Mouse (Mus musculus) heart, embryonic 16.5 days (tissue): ENCODE data around the gene Arsa. TPM values are rescaled to one million over a fixed set of nuclear protein-coding genes. Genes with fewer than 3 reads are reported as not detected.

Source experiments
- ATAC-seq: fragments of 200-750 bp; cut with Nextera tagmentation; replicated peaks from 2 replicates; pipeline ENCODE4 v1.8.0; 2017; ENCODE audit warnings: moderate number of reproducible peaks; ENCODE audit not compliant: insufficient read depth, low FRiP score; ENCODE audit errors: extremely low read depth
- H3K27ac ChIP-seq: fragments of 300-500 bp; sonication (generic); 2 replicates; pipeline ENCODE4 v1.5.1; 2014; ENCODE audit warnings: mild to moderate bottlenecking, low read length, control low read depth, moderate library complexity
- H3K27me3 ChIP-seq: fragments of 300-500 bp; sonication (generic); 2 replicates; pipeline ENCODE4 v1.6.1; 2014; ENCODE audit warnings: low read length, mixed read lengths; ENCODE audit not compliant: control insufficient read depth, insufficient read depth
- H3K36me3 ChIP-seq: fragments of 300-500 bp; sonication (generic); 2 replicates; pipeline ENCODE4 v1.6.1; 2014; ENCODE audit not compliant: control insufficient read depth, insufficient read depth
- H3K4me1 ChIP-seq: fragments of 300-500 bp; sonication (generic); 2 replicates; pipeline ENCODE4 v1.6.1; 2014; ENCODE audit warnings: low read length, mixed read lengths; ENCODE audit not compliant: control insufficient read depth, insufficient read depth
- H3K4me2 ChIP-seq: fragments of 300-500 bp; sonication (generic); 2 replicates; pipeline ENCODE4 v1.6.1; 2014; ENCODE audit warnings: low read depth, mild to moderate bottlenecking, control low read depth, low read length
- H3K4me3 ChIP-seq: fragments of 300-500 bp; sonication (generic); 2 replicates; pipeline ENCODE4 v1.5.1; 2014; ENCODE audit warnings: mild to moderate bottlenecking, control low read depth, low read length
- H3K9ac ChIP-seq: fragments of 300-500 bp; sonication (generic); 2 replicates; pipeline ENCODE4 v1.6.1; 2014; ENCODE audit warnings: low read length, control low read depth
- H3K9me3 ChIP-seq: fragments of 300-500 bp; sonication (generic); replicated peaks from 2 replicates; pipeline ENCODE4 v1.6.1; 2016; ENCODE audit warnings: low read length; ENCODE audit not compliant: control insufficient read depth
- WGBS: fragments of 180-500 bp; shearing (Covaris S2); extraction: QIAGEN DNeasy Blood & Tissue Kit; methylation state at CpG from one replicate; pipeline ENCODE4 v1.1.7; 2014; 5-methylcytosine and 5-hydroxymethylcytosine counted together
- polyA plus RNA-seq: library from polyadenylated mRNA; unstranded; fragments of >200 nt; fragmentation: Nextera tagmentation; extraction: Ambion mirVana; gene quantifications from 2 replicates; pipeline ENCODE4 v1.2.1, GENCODE M21; 2015

The Arsa gene
- polyA plus RNA-seq, 1 experiment from 2014 or later: 15.9 TPM

DNA sequence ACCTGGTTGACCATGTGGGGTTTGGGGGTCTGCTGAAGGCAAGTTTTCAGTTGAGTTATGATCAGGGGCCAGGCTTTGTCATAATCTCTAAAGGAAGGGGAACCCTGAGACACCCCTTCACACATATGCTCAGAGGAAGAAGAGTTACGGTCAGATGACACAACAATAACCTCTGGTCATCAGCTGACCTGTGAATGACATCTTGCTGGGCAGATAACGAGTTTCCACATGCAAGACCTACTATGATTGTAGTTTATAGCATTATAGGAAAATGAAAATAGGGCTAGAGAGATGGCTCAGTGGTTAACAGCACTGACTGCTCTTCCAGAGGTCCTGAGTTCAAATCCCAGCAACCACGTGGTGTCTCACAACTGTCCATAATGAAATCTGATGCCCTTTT is 1.4 kb upstream of the Arsa start:
- no peak for ATAC-seq
- WGBS: 86% methylated on average over 3 of the region's 3 CpGs
- H3K4me2 ChIP-seq: no peak overlapping the region
- H3K27me3 ChIP-seq: no peaks in the 10 kb centered on the region
- no peaks in the 10 kb centered on the region; the same call in 1 of the 2 replicates for H3K9me3 ChIP-seq
- H3K9ac ChIP-seq: no peak overlapping the region
- H3K4me1 ChIP-seq: peaks cover 15% of the 10 kb centered on the region
- H3K27ac ChIP-seq: no peak overlapping the region
- no peaks in the 10 kb centered on the region for H3K36me3 ChIP-seq
- no peak overlapping the region for H3K4me3 ChIP-seq

DNA sequence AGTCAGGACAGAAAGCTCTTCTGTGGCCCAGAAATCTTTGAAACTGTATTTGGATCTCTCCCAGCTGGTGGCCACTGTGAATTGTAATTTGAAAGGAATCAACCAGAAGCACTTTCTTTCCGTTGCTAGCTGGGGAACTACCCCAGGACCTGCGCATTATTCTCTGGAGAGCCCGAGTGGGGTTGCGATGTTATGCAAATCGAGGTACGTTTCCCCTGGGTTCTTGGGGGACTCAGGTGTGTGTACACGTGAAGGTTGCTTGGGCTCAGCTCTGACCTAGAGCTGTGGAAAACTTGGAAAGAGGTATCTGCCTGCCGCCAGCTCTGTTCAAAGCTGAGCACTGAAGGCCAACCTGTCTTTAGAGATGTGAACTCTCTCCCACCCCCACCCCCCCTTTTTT is 581 bp upstream of the Arsa start:
- ATAC-seq: no peak
- no peaks in the 10 kb centered on the region; the same call in 1 of the 2 replicates for H3K9me3 ChIP-seq
- 56% methylated on average over 8 of the region's 8 CpGs for WGBS
- no peaks in the 10 kb centered on the region for H3K36me3 ChIP-seq
- no peak overlapping the region for H3K4me3 ChIP-seq
- peaks cover 15% of the 10 kb centered on the region for H3K4me1 ChIP-seq
- H3K9ac ChIP-seq: no peak overlapping the region
- no peaks in the 10 kb centered on the region for H3K27me3 ChIP-seq
- no peak overlapping the region for H3K4me2 ChIP-seq
- peak overlapping the region; percentile 25; the same call in 1 of the 2 replicates for H3K27ac ChIP-seq

DNA sequence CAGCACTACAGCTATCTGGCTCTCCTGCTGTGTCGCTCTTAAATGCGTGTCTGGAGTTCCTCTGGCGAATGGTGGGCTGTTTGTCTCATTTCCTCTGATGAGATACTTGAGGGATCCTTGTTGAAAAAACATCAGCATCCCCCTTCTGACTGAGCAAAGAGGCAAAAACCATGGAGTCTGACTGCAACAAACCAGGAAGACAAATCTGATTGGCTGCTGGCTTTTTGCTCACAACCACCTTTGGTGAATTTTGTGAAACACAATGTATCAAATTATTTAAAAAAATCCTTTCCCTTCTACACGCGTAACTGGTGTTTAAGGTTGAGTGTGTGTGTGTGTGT is 780 bp downstream of the Arsa start:
- H3K27ac ChIP-seq: peak overlapping the region; percentile 83
- WGBS: 4% methylated on average over 5 of the region's 5 CpGs
- peak overlapping the region; percentile 77 for H3K9ac ChIP-seq
- H3K4me1 ChIP-seq: peaks cover 15% of the 10 kb centered on the region
- peak overlapping the region; percentile 92 for H3K4me2 ChIP-seq
- no peak for ATAC-seq
- no peaks in the 10 kb centered on the region for H3K27me3 ChIP-seq
- peak overlapping the region; percentile 66 for H3K4me3 ChIP-seq
- no peaks in the 10 kb centered on the region for H3K9me3 ChIP-seq
- H3K36me3 ChIP-seq: no peaks in the 10 kb centered on the region

DNA sequence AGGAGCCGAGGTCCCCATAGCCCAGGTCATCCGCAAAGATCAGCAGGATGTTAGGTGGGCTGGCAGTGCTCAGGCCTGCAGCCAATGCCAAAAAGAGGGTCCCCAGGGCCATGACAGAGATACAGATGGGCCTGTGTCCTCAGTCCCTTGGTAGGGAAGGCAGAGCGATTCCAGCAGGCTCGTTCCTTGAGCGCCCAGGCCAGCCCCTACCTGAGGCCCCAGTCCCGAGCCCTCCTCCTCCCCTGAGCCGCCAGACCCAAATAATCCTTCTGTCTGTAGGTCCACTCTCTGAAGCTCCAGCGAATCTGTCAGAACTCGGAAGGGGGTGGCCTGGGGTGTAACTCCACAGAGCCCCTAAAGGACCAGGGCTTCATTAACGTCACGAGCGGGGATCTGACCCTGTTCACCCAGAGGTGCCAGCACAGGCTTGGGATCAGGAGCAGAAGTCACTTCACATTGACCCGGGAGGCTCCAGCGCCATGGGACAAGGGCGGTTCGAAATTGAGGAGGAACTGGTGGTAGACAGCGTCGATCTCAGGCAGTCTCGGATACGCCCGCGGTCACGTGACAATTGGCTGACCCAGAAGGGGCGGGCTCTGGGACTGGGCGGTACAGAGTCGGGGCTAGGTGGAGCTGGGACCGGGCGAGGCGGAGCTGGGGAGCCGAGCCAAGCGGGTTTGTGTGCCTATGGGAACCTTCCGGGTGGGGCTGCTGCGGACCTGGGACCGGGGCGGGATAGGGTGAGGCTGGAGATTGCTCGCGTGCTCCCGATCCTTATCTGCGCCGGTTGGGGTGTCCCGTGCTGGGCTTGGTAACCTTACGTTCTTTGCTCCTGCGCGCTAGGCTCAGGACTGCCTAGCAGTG is 1.4 kb downstream of the Arsa start:
- Histone ChIP-seq H3K27me3 (no peaks in the 10 kb centered on the region), H3K27ac (peak overlapping the region; percentile 83), H3K36me3 (no peaks in the 10 kb centered on the region), H3K4me2 (peak overlapping the region; percentile 92), H3K4me1 (peaks cover 15% of the 10 kb centered on the region), H3K9me3 (no peaks in the 10 kb centered on the region), H3K4me3 (peak overlapping the region; percentile 66), H3K9ac (peak overlapping the region; percentile 77)
- ATAC-seq: peak; percentile 95
- 8% methylated on average over 44 of the region's 44 CpGs for WGBS

DNA sequence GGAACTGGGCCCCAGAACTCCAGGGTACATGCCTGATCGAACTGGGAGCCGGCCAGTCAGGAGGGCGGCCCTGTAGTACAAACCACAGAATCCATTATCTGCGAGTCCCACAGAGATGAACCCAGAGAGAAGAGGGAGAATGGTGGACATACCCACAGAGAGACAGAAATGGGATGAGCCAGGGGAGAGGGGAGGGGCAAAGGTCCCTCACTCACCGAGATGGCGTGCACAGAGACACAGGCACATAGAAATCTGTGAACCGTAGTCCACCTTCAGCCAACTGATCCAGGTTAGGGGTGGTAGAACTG is 2.0 kb downstream of the Arsa start:
- no peak for ATAC-seq
- H3K9ac ChIP-seq: peak overlapping the region; percentile 77
- 91% methylated on average over 7 of the region's 7 CpGs for WGBS
- no peaks in the 10 kb centered on the region for H3K9me3 ChIP-seq
- peaks cover 12% of the 10 kb centered on the region for H3K4me1 ChIP-seq
- H3K36me3 ChIP-seq: no peaks in the 10 kb centered on the region
- peak overlapping the region; percentile 66 for H3K4me3 ChIP-seq
- no peaks in the 10 kb centered on the region for H3K27me3 ChIP-seq
- no peak overlapping the region for H3K27ac ChIP-seq
- peak overlapping the region; percentile 92 for H3K4me2 ChIP-seq

DNA sequence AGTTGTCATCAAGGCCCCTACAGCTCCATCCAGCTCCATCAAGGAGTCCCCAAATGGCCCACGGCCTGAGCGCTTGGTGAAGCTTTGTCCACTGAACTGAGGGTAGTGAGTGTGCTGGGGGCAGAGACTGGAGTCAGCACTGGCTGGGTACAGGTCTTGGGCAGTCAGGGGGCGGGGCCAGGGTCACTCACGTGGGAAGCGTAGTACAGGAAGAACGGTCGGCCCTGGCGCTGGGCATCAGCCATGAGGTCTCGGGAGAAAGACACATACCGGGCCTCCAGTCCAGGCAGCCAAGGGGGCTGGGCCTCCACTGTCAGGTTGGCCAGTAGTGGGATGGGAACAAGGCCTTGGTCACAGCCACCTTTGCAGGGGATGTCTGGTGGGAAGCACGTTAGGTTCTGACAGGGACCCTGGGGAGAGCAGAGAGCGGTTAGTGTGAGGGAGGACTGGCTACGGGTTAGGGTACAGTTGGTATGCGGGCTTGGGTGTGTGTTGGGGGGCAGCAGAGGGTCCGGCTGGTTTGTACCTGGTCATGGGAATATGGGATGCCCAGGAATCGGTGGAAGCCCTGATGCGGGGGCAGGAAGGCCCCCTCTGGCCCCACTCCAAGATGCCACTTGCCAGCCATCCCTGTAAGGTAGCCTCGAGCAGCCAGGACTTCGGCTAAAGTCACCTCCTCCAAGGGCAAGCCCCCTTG is 2.5 kb downstream of the Arsa start:
- Histone ChIP-seq H3K9ac (no peak overlapping the region), H3K27ac (no peak overlapping the region), H3K27me3 (no peaks in the 10 kb centered on the region), H3K4me3 (no peak overlapping the region), H3K9me3 (no peaks in the 10 kb centered on the region), H3K36me3 (no peaks in the 10 kb centered on the region), H3K4me2 (peak overlapping the region; percentile 92; the same call in 1 of the 2 replicates), H3K4me1 (peaks cover 11% of the 10 kb centered on the region)
- 90% methylated on average over 19 of the region's 19 CpGs for WGBS
- ATAC-seq: no peak

DNA sequence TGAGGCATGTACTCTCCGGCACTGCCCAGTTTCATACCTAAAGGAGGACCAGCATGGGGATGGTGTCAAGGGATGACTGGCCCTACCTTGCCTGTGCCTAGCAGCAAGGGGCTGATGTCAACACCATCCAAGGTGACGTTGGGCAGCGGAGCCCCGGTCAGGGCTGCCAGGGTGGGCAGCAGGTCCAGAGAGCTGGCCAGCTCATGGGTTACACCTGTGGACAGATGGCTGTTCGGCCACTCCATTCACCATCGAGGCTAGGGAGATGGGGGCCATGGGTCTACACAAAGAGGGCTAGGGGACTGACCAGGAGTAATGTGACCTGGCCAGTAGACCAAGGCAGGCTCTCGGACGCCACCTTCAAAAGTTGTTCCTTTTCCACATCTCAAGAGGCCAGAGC is 3.3 kb downstream of the Arsa start:
- no peak overlapping the region for H3K4me3 ChIP-seq
- H3K36me3 ChIP-seq: no peaks in the 10 kb centered on the region
- H3K4me2 ChIP-seq: no peak overlapping the region
- 97% methylated on average over 8 of the region's 8 CpGs for WGBS
- peaks cover 11% of the 10 kb centered on the region for H3K4me1 ChIP-seq
- H3K9ac ChIP-seq: no peak overlapping the region
- H3K9me3 ChIP-seq: no peaks in the 10 kb centered on the region
- no peaks in the 10 kb centered on the region for H3K27me3 ChIP-seq
- no peak overlapping the region for H3K27ac ChIP-seq
- ATAC-seq: no peak

DNA sequence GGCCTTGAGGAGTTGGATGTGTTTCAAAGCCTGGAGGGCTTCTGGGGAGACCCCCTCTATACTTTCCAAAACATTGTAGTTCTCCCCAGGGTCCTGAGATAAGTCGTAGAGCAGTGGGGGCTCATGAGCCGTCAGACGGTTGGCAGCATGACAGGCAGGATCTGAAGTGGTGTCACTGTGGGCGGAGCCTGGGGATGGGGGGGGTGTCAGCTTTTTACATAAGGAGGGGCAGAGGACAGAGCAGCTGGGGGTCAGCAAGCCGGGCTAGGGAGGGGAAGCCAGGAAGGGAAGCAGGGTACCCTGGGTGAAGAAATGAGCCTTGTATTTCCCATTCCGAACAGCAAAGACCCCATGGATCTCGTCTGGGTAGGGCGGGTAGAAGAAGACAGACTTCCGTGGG is 3.9 kb downstream of the Arsa start:
- Histone ChIP-seq H3K27me3 (no peaks in the 10 kb centered on the region), H3K27ac (no peak overlapping the region), H3K4me3 (no peak overlapping the region), H3K4me1 (peaks cover 11% of the 10 kb centered on the region), H3K9ac (no peak overlapping the region), H3K9me3 (no peaks in the 10 kb centered on the region), H3K36me3 (no peaks in the 10 kb centered on the region), H3K4me2 (no peak overlapping the region)
- ATAC-seq: no peak
- 69% methylated on average over 9 of the region's 9 CpGs for WGBS

DNA sequence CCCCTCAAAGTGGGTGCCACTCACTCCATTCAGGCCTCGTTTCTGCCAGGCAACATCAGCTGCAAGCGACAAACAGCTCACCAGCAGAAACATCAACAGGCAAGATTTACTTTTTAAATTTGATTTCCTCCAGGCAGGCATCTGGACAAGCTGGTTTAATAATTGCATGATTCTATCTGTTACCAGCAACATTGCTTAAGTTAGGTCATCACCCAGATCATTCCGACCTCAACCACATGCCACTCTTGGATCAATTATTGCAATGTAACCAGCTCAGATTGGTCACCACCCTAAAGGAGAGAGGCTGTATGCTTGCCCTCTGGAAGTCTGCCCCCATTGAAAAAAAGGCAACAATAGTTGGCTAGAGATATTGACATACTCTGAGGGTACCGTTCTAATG is 5.7 kb downstream of the Arsa start:
- Histone ChIP-seq H3K9me3 (no peaks in the 10 kb centered on the region), H3K27me3 (no peaks in the 10 kb centered on the region), H3K4me1 (peaks cover 6% of the 10 kb centered on the region), H3K36me3 (no peaks in the 10 kb centered on the region), H3K4me2 (no peak overlapping the region), H3K4me3 (no peak overlapping the region), H3K27ac (no peak overlapping the region), H3K9ac (no peak overlapping the region)
- 84% methylated on average over 4 of the region's 4 CpGs for WGBS
- ATAC-seq: no peak
